Mouse (Mus musculus) cortical plate, adult 2 months (tissue): ENCODE results near the gene Spaar. TPM values are rescaled to one million over a fixed set of nuclear protein-coding genes. Genes with fewer than 3 reads are reported as not detected.

Experiments used
- H3K27ac ChIP-seq: fragments of 200-500 bp; 2 replicates; pipeline ENCODE4 v1.5.1; 2012; ENCODE audit warnings: low read length, control low read depth, inconsistent platforms; ENCODE audit not compliant: insufficient read depth
- H3K4me1 ChIP-seq: fragments of 200-500 bp; 2 replicates; pipeline ENCODE4 v1.6.1; 2011; ENCODE audit warnings: low read length; ENCODE audit not compliant: control insufficient read depth, insufficient read depth
- H3K4me3 ChIP-seq: fragments of 200-500 bp; 2 replicates; pipeline ENCODE4 v1.5.1; 2011; ENCODE audit warnings: mild to moderate bottlenecking, low read length, control low read depth; ENCODE audit not compliant: insufficient read depth
- CTCF ChIP-seq: fragments of 200-500 bp; IDR thresholded peaks from 2 replicates; pipeline ENCODE4 v1.5.1; 2011; ENCODE audit warnings: mild to moderate bottlenecking, control low read depth, low read length; ENCODE audit not compliant: insufficient read depth; ENCODE audit errors: extremely low read depth
- POLR2A ChIP-seq: fragments of 200-500 bp; IDR thresholded peaks from 2 replicates; pipeline ENCODE4 v1.6.1; 2011; ENCODE audit warnings: mild to moderate bottlenecking, low read length, control low read depth; ENCODE audit not compliant: insufficient read depth; ENCODE audit errors: extremely low read depth
- polyA plus RNA-seq: library from polyadenylated mRNA; depleted of rRNA; stranded (reverse); fragments of >200 nt; gene quantifications from 2 replicates; pipeline ENCODE4 v1.2.3, GENCODE M21; 2012

Spaar gene
- polyA plus RNA-seq, 1 experiment, result 1.1 TPM

DNA sequence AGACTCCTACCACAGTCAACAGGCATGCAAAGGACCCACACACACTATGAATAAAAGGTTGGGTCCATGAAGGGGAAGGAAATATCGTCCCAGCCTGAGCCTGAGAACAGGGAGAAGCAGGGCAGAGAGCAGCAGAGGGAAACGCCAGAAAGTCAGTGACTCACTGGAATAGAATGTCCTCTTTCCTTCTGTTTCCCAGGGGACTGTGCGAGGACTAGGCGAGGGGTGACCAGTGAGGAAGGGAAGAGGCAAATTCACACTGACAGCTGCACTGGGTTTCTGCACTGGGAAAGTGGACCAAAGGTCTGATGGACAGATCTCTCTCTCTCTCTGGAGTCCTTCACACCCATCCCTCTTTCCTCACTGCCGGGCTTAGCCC lies 1.3 kb upstream of the Spaar start:
- Histone ChIP-seq H3K27ac (peak overlapping the region; percentile 51; the same call in 1 of the 2 replicates), H3K4me1 (no peaks in the 10 kb centered on the region), H3K4me3 (no peak overlapping the region)
- TF ChIP-seq CTCF (no peak), POLR2A (no peak)

DNA sequence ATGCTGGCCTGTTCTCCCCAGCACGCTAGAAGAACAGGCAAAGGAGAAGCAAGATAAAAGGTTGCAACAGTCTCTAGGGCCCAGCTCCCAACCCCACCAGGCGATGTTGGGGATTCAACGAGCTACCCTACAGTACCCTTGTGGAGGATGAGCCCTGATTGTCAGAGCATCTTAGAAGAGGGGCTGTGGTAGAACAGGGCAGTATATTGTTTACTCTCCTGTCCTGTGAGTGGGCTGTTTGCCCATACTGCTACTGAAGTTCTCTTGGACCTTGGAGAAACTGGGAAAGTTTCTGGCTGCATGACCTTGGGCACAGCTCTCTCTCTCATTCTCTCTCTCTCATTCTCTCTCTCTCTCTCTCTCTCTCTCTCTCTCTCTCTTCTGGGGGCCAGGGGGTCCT lies 708 bp upstream of the Spaar start:
- H3K4me3 ChIP-seq, result no peak overlapping the region
- TF ChIP-seq POLR2A, result no peak
- TF ChIP-seq CTCF, result no peak

DNA sequence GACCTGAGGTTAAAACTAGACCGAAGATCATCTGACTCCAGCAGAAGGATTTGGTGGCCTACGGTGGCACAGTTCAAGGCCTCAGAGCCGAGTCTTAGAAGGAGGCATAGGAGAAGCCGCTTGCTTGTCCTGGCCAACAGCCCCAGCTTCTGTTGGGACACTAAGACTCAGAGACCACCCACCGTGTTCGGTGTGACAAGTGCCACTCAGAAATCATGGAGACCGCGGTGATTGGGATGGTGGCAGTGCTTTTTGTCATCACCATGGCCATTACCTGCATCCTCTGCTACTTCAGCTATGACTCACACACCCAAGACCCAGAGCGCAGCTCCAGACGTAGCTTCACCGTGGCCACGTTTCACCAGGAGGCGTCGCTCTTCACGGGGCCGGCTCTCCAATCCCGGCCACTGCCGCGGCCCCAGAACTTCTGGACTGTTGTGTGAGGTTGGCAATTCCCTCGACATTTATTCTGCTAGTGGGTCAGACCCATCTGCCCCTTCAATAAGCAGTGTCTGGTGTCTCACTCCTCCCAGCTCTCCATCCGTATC lies 990 bp downstream of the Spaar start:
- Histone ChIP-seq H3K4me1 (no peaks in the 10 kb centered on the region), H3K4me3 (no peak overlapping the region), H3K27ac (no peak overlapping the region)
- no peak for TF ChIP-seq POLR2A
- no peak for TF ChIP-seq CTCF

More for the DNA sequence above, 708 bp upstream of the Spaar start:
- no peaks in the 10 kb centered on the region for H3K4me1 ChIP-seq
- peak overlapping the region; percentile 14; the same call in 1 of the 2 replicates for H3K27ac ChIP-seq

DNA sequence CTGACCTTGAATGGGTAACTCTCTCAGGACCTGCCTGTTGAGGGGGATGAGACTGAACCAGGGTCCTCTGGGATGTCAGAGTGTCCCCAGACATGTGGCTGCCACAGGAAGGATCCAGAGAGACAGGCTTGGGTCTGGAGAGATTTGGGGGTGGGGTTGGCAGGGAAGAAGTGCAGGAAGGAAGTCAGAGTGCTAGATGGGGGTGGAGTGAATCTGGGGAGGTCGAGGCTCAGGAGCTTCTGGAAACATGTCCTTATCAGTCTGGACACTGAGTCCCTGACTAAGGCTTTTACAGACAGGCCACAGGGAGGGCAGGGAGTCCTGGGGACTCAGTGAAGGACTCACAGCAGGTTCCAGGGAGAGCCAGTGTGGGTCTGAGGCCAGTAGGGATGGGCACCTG lies 2.3 kb downstream of the Spaar start:
- Histone ChIP-seq H3K27ac (no peak overlapping the region), H3K4me3 (no peak overlapping the region), H3K4me1 (no peaks in the 10 kb centered on the region)
- TF ChIP-seq CTCF (no peak), POLR2A (no peak)

DNA sequence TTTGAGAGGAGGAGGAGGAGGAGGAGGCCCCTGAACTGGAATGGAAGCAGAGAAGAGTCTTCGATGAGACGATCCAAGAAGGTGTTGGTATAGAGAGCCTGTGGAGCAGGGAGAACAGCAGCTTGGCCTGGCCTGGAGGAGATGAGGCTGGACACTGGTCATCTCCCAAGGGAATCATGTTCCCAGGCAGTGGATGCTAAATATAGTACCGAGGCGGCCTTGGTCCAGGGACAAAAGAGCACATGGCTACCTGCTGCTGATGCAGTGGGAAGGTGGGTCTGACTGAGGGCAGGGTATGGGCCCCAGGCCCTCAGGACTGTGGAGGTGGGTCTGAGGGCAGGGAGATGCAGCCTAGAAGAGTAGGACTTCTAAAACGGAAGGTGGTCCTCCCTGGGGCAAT lies 3.4 kb downstream of the Spaar start:
- Histone ChIP-seq H3K4me3 (no peak overlapping the region), H3K27ac (no peak overlapping the region), H3K4me1 (no peaks in the 10 kb centered on the region)
- TF ChIP-seq CTCF, result no peak
- TF ChIP-seq POLR2A, result no peak

DNA sequence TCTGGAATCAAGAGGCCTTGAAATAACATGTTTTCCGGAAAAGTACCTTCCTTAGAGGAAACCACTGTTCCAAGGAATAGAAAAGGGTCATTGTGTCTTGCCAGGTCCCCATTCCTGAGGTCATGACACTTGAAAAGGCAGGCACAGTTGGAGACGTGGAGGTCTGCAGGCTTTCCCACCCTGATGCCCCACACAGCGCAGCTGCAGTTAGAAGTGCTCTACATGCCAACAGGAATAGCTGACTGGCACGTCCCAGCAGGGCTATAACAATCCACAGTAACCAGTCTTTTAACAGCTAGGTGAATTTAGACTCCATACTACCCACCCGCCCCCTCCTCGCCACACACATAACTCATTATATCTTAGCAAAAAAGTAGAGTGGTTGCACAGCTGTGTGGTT lies 7.3 kb downstream of the Spaar start:
- no peak overlapping the region for H3K27ac ChIP-seq
- H3K4me1 ChIP-seq, result no peaks in the 10 kb centered on the region
- H3K4me3 ChIP-seq, result no peak overlapping the region
- no peak for TF ChIP-seq POLR2A
- TF ChIP-seq CTCF, result no peak

DNA sequence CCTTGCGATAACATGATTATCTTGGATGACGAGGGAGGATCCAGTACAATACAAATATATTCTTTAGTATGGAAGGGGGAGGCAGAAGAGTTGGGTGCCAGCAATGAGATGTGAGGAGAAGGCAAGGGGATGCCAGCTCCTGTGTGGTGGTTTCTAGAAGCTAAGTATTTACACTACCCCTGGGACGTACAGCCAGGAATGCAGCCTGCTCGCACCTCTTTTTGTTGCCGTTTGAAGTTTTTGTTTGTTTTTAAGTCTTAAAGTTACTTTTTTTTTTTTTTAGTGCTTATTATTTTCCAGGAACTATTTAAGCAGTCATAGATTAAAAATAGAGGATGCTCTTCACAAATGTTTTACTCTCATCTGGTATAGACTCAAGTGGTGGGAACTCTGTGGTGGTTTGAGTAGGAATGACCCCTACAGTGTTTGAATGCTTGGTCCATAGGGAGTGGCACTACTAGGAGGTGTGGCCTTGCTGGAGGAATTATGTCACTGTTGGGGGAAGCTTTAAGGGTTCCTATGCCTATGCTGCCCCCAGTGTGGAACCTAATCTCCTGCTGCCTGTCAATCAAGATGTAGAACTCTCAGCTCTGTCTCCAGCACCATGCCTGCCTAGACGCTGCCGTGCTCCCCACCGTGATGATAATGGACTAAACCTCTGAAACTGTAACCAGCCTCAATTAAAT lies 9.3 kb downstream of the Spaar start:
- no peak overlapping the region for H3K27ac ChIP-seq
- H3K4me1 ChIP-seq, result no peaks in the 10 kb centered on the region
- no peak overlapping the region for H3K4me3 ChIP-seq
- TF ChIP-seq CTCF (no peak), POLR2A (no peak)

DNA sequence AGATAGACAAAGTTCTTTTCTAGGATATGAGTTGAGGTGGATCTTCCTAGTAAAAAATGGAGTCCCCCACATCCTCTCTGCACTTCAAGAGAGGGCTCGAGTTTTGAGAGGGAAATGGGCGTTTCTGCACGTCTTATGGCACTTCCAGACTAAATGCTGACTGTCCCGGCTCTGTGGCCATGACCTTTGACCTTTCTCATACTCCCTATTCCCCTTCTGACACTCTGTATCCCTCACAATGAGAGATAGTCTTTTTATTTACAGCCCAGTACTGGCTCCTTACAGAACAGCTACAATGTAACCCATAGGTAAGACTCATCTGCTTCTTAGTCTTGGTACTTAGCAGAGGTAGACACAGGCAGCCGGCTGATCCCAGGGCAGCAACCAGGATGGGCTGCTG lies 11.7 kb downstream of the Spaar start:
- H3K27ac ChIP-seq, result no peak overlapping the region
- no peak overlapping the region for H3K4me3 ChIP-seq
- TF ChIP-seq POLR2A (no peak), CTCF (no peak)
- H3K4me1 ChIP-seq, result no peaks in the 10 kb centered on the region

DNA sequence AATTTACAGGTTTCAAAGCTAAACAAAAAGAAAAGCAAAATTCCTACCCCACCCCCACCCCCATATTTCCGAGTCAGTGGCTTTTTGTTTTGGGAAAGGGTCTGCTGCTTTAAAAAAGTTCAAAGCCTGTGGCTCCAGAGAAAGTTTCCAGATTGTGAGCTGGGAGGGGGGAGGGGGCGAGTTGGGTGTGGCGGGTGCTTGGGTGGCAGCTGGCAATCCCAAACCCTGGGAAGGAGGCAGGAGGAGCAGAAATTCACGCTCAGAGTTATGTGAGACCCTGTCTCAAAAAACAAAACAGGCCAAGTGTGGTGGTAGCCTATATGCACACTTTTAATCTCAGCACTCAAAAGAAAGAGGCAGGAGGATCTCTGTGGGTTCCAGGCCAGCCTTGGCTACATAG lies 12.8 kb downstream of the Spaar start:
- Histone ChIP-seq H3K4me3 (no peak overlapping the region), H3K27ac (no peak overlapping the region), H3K4me1 (no peaks in the 10 kb centered on the region)
- TF ChIP-seq CTCF (no peak), POLR2A (no peak)

DNA sequence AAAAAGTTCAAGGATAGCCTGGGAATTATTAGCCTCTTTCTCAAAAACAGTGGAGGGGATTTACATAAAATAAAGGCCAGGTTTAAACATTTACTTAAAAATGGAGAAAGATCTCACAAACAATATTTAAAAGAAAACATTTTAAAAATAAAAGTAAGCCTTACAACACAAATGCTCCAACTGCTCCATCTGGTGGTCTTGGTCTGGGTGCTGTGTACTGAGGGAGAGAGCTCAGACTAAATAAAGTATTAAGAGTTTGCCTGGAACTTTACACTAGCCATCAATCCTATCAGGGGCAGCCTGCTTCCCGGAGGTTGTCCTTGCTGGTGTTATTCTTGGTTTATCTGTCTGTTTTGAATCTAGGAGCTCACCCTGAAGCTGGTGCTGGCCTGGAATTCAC lies 13.3 kb downstream of the Spaar start:
- no peaks in the 10 kb centered on the region for H3K4me1 ChIP-seq
- TF ChIP-seq POLR2A (no peak), CTCF (peak; percentile 23; the same call in 1 of the 2 replicates)
- H3K4me3 ChIP-seq, result no peak overlapping the region
- H3K27ac ChIP-seq, result no peak overlapping the region

DNA sequence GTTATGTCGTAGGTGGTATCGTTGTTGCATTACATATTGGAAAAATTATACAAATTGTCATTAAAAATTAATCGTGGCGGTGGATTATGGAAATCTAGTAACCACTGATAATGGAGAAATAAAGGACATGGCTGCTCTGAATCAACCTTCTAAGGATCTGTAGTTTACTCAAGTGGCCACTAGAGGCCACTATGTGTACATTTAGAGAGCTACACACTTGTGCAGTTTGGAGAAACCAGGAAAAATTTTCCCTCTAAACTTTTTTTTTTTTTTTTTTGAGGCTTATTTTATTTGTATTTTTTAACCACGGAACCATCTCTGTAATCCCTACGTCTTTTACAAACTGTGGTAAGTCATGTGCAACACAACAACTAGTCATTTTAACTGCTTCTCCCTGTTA lies 15.4 kb downstream of the Spaar start:
- Histone ChIP-seq H3K27ac (no peak overlapping the region), H3K4me1 (no peaks in the 10 kb centered on the region), H3K4me3 (no peak overlapping the region)
- 0 out of 2 replicates have a peak, but pooled peaks have one; percentile 9 for TF ChIP-seq CTCF
- TF ChIP-seq POLR2A, result no peak
